Mouse (Mus musculus): ENCODE measurements at regions not wholly inside any gene's neighbourhood (a gene's known extent, or its start where the extent isn't known, plus 50 kb on each side); places are given as distances from the start of the nearest gene placed in this dataset.

DNA sequence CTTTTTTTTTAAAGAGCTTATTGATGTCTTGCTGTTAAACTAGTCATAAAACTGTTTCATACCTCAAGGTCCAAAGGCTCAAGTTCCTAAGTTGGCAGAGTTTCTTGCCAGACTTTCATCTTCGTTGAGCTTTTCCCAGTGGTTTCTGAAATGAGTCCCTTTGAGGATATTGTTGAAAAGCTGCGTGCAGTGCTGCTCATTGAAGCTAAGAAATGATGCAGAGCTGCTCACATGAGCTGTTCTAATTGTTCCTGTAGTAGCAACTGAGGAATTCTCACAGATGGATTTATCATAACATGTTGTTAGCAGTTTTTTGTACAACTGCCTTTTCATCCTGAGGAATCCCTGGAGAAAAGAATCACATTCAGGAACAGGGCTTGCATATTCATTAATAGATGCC lies 249.3 kb downstream of the Col11a1 start:
- Histone ChIP-seq H3K27ac (ENCODE audit: low read depth, low read length) (no peak overlapping the region), H3K4me1 (ENCODE audit: control insufficient read depth, insufficient read depth, low read length) (no peaks in the 10 kb centered on the region), H3K4me3 (ENCODE audit: low read length) (no peak overlapping the region), H3K9ac (ENCODE audit: low read depth, low read length) (no peak overlapping the region), H3K36me3 (ENCODE audit: control insufficient read depth, insufficient read depth, low read length) (no peaks in the 10 kb centered on the region), H3K4me2 (replicated peaks; ENCODE audit: low read depth, low read length) (no peak overlapping the region), H3K9me3 (ENCODE audit: control insufficient read depth, low read length) (no peaks in the 10 kb centered on the region), H3K27me3 (ENCODE audit: control insufficient read depth, insufficient read depth, low read length) (no peaks in the 10 kb centered on the region)
- ATAC-seq (ENCODE audit: low FRiP score, low TSS enrichment): no peak
- WGBS: 66% methylated on average over 2 of the region's 2 CpGs

DNA sequence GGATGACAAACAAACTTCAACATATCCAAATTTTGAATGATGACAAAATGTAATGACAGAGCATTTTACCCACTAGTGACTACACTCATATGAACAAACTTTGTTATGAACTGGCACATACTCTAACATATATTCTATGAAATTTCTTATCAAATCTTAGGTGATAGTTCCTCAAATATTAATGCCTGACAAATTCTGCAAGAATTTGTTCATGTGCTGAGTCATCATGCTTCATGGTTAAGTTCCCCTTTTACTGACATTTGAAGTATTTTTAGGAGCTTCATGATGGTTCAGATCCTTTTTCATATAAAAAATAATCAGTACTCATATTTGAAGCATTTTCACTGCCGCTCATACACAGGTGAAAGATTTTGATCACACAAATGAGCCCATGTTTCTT lies 289.1 kb downstream of the Col11a1 start:
- Histone ChIP-seq H3K4me3 (ENCODE audit: low read length) (no peak overlapping the region), H3K4me2 (replicated peaks; ENCODE audit: low read depth, low read length) (no peak overlapping the region), H3K27me3 (ENCODE audit: control insufficient read depth, insufficient read depth, low read length) (no peaks in the 10 kb centered on the region), H3K27ac (ENCODE audit: low read depth, low read length) (no peak overlapping the region), H3K9me3 (ENCODE audit: control insufficient read depth, low read length) (no peaks in the 10 kb centered on the region), H3K4me1 (ENCODE audit: control insufficient read depth, insufficient read depth, low read length) (no peaks in the 10 kb centered on the region), H3K36me3 (ENCODE audit: control insufficient read depth, insufficient read depth, low read length) (no peaks in the 10 kb centered on the region), H3K9ac (ENCODE audit: low read depth, low read length) (no peak overlapping the region)
- 91% methylated on average over 1 of the region's 1 CpGs for WGBS
- no peak for ATAC-seq (ENCODE audit: low FRiP score, low TSS enrichment)

DNA sequence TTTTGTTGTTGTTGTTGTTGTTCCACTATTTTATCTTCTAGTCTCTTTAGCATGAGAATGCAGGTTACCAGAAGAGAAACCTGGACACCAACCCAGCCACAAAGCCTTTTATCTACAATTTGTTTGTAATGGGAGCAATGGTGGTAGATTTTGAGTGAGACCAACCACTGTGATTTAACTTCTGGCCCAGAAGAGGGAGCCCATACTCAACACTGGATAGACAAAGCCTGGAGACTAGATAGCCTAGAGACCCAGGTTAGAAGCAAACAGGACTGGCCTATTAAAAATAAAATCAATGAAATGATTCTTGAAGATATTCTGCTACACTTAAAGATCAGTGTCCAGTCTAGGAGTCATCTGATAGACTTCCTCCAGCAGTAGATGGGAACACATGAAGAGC lies 304.0 kb downstream of the Col11a1 start:
- Histone ChIP-seq H3K36me3 (ENCODE audit: control insufficient read depth, insufficient read depth, low read length) (no peaks in the 10 kb centered on the region), H3K4me3 (ENCODE audit: low read length) (no peak overlapping the region), H3K4me1 (ENCODE audit: control insufficient read depth, insufficient read depth, low read length) (no peaks in the 10 kb centered on the region), H3K9me3 (ENCODE audit: control insufficient read depth, low read length) (no peaks in the 10 kb centered on the region), H3K4me2 (replicated peaks; ENCODE audit: low read depth, low read length) (no peak overlapping the region), H3K27me3 (ENCODE audit: control insufficient read depth, insufficient read depth, low read length) (no peaks in the 10 kb centered on the region), H3K27ac (ENCODE audit: low read depth, low read length) (no peak overlapping the region), H3K9ac (ENCODE audit: low read depth, low read length) (no peak overlapping the region)
- ATAC-seq (ENCODE audit: low FRiP score, low TSS enrichment): peak; percentile 73

DNA sequence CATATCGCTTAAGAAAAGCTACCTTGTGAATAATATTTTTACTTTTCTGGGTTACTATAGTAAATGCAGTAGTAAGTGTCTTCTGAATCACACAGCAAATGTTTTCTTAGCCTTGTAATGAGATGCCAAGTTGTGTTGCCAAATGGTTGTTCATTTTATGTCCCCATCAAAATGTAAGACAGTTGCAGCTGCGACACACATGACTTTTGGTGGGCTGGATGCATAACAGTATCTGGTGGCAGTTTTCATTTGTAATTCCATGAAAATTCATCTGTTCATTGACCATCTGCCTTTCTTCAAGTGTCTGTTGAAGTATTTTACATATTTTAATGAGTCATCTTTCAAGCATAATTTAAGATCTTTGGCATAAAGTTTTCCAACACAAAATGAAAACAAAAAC lies 313.4 kb downstream of the Col11a1 start:
- Histone ChIP-seq H3K9me3 (ENCODE audit: control insufficient read depth, low read length) (no peaks in the 10 kb centered on the region), H3K4me3 (ENCODE audit: low read length) (no peak overlapping the region), H3K4me2 (replicated peaks; ENCODE audit: low read depth, low read length) (no peak overlapping the region), H3K27ac (ENCODE audit: low read depth, low read length) (no peak overlapping the region), H3K36me3 (ENCODE audit: control insufficient read depth, insufficient read depth, low read length) (no peaks in the 10 kb centered on the region), H3K27me3 (ENCODE audit: control insufficient read depth, insufficient read depth, low read length) (no peaks in the 10 kb centered on the region), H3K9ac (ENCODE audit: low read depth, low read length) (no peak overlapping the region), H3K4me1 (ENCODE audit: control insufficient read depth, insufficient read depth, low read length) (no peaks in the 10 kb centered on the region)
- no peak for ATAC-seq (ENCODE audit: low FRiP score, low TSS enrichment)
- WGBS: 83% methylated on average over 2 of the region's 2 CpGs

DNA sequence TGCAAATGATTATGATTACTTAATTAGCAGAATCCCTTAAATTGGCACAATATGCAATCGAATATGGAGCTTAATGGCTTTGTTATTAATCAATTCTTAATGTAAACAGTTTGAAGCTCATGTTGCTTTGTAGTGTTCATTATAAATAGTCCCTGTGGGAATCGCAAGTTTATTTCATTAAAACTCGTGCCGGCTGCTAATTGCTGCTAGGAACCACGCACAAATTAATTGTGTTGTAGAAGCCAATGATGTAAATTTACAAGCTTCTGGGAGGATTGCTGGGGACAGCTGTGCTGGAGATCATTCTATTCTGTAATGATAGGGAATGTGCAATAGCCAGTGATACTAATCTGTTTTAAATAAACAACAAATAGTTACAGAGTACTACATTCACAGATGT lies 349.7 kb downstream of the Col11a1 start:
- H3K9me3 ChIP-seq (ENCODE audit: control insufficient read depth, low read length): no peaks in the 10 kb centered on the region
- no peaks in the 10 kb centered on the region for H3K27me3 ChIP-seq (ENCODE audit: control insufficient read depth, insufficient read depth, low read length)
- no peak overlapping the region for H3K27ac ChIP-seq (ENCODE audit: low read depth, low read length)
- no peak overlapping the region for H3K4me3 ChIP-seq (ENCODE audit: low read length)
- no peaks in the 10 kb centered on the region for H3K4me1 ChIP-seq (ENCODE audit: control insufficient read depth, insufficient read depth, low read length)
- WGBS: 75% methylated on average over 5 of the region's 5 CpGs
- no peak for ATAC-seq (ENCODE audit: low FRiP score, low TSS enrichment)
- no peak overlapping the region for H3K9ac ChIP-seq (ENCODE audit: low read depth, low read length)
- H3K4me2 ChIP-seq (replicated peaks; ENCODE audit: low read depth, low read length): no peak overlapping the region
- no peaks in the 10 kb centered on the region for H3K36me3 ChIP-seq (ENCODE audit: control insufficient read depth, insufficient read depth, low read length)

DNA sequence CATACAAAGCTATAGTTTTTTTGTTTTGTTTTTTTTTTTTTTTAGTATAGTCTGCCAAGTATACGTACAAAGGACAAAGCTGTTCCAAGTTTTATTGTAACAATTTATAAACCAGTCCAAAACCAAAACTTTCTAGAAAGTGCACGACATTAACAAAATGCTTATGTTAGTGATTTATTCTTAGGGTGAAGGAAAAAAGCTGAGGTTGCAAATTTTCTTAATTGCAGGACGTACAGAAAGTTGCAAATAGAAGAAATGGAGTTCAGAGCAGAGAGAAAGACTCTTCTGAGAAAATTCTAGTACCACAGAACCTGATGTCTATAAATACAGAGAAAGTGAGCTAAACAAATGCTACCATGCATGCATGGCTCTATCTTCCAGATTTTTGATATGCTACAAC lies 373.1 kb downstream of the Col11a1 start:
- H3K4me1 ChIP-seq (ENCODE audit: control insufficient read depth, insufficient read depth, low read length): no peaks in the 10 kb centered on the region
- 65% methylated on average over 3 of the region's 3 CpGs for WGBS
- no peaks in the 10 kb centered on the region for H3K27me3 ChIP-seq (ENCODE audit: control insufficient read depth, insufficient read depth, low read length)
- H3K36me3 ChIP-seq (ENCODE audit: control insufficient read depth, insufficient read depth, low read length): no peaks in the 10 kb centered on the region
- H3K4me3 ChIP-seq (ENCODE audit: low read length): no peak overlapping the region
- no peak for ATAC-seq (ENCODE audit: low FRiP score, low TSS enrichment)
- H3K27ac ChIP-seq (ENCODE audit: low read depth, low read length): no peak overlapping the region
- no peaks in the 10 kb centered on the region for H3K9me3 ChIP-seq (ENCODE audit: control insufficient read depth, low read length)
- H3K9ac ChIP-seq (ENCODE audit: low read depth, low read length): no peak overlapping the region
- H3K4me2 ChIP-seq (replicated peaks; ENCODE audit: low read depth, low read length): no peak overlapping the region
